Mouse (Mus musculus): ENCODE data around the gene Klhl36.

Gene Klhl36

DNA sequence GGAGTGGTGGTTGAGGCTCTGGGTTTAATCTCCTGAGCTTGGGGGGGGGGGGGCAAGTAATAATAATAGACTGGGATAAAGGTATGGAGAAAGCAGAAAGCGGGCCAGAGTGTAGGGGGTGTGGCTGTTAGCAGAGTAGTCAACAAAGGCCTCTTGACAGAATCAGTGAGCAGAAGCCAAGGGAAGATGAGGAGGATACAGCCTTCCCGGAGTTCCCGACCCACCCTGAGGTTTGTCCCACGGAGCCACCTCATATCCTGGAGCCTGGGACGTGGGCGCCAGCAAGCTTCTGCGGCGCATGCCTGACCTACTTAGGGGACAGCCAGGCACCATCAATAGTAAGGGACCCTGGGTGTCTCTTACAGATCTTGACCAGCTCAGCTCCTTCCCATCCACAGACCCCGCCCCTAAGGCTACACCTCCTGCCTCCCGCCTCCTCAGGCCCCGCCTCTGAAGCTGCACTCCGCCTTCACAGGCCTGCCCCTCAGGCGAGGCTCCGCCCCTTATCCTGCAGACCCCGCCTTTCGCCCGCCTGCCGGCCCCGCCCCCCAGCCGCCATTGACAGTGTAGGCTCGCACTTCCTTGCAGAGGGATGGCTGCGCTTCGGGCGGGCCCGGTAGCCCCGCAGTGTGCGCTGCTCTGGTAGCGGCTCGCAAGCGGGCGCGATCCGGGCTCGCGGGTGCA lies at the start of gene Klhl36:
Gene Klhl36, plus strand, starts transcription at position 561 of the 684 bp plus-strand sequence.
- peak; percentile 98 for DNase-seq (ENCODE audit: low spot score in 2 of 2)

DNA sequence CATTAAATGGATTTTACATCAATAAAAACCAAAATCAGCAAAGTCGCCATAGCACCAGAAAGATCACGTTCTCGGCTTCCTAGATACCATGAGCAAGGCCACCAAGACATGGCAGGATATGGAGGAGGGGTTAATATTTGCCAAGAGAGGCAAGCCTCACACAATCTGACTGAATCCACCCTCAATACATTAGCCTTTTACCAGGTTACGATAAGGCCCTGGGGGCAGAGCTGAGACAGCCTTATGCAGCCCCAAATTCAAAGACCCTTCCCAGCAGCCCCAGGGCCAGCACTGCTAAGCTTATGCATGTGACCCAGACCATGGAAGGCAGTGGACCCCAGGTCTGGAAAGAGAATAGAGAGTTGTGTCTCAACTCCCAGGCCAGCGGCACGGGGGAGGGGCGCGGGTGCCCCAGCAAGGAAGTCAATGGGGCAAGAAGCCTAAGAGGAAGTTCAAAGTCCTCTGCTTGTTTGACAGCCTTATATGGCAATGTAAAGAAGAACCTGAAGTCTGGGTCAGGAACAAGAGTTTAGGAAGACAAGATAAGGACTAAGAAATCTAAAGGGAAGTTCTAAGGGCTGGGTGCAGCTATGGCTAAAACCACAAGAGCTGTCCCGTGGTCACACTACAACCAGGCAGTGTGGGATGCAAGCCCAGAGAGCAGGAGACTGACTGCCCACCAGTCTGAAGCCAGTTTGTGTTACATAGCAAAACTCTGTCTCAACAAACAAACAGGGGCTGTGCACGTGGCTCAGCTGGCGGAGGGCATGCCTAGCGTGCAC lies 49.2 kb upstream of the Klhl36 start:
- DNase-seq (ENCODE audit: low spot score in 2 of 2), result no peak

DNA sequence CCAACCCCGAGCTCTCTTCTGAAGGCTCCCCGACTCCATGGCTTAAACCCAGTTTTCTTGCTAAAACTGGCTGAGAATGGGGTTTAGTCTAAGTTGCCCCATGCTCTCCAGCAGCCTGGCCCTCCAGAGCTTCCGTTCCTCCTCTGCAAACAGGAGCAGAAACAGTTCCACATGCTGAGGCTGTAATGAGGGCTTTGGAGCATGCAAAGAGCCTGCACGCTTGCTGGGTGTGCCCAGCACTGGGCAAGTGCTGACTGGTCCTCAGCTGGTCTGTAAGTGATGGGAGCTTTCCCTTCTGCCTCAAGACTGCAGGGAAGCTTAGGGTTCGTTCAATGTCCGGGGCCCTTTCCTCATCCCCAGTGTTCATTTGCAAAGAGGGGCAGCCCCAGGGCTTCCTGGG lies 45.8 kb upstream of the Klhl36 start:
- no peak for DNase-seq (ENCODE audit: low spot score in 2 of 2)

DNA sequence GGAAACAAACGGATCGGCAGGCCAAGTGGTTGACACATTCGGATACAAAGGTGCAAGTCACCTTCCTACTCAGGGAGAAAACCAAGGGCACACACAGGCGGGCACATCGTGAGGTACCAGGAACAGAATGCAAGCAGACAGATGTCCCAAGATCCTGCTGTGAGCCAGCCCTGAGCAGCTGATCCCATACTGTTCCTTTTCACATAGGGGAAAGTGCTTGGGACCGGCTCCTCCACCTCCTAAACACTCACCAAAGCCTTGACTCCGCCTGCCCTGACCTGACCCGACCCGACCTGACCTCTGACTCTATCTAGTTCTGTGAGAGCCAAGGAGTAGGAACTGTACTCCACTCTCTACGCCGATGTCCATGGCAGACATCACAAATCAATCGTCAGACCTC lies 44.6 kb upstream of the Klhl36 start:
- no peak for DNase-seq (ENCODE audit: low spot score in 2 of 2)

DNA sequence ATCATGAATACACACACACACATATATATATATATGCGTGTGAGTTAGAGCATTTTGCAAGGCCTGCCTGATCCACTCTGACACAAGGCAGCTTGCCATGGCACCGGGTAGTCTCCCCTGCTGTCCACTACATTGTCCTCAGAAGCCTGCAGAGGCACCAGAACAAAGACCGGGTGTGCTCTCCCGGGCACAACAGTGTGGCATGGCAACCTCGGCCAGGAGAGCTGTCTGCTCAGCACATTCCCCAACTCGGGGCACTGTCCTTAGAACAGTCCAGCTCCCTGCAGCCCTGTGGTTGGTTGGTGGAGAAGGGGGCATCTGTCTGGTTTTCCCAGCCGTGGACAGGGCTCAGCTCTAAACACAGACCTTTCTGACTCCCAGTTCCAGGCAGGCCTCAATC lies 42.8 kb upstream of the Klhl36 start:
- DNase-seq (ENCODE audit: low spot score in 2 of 2), result no peak

DNA sequence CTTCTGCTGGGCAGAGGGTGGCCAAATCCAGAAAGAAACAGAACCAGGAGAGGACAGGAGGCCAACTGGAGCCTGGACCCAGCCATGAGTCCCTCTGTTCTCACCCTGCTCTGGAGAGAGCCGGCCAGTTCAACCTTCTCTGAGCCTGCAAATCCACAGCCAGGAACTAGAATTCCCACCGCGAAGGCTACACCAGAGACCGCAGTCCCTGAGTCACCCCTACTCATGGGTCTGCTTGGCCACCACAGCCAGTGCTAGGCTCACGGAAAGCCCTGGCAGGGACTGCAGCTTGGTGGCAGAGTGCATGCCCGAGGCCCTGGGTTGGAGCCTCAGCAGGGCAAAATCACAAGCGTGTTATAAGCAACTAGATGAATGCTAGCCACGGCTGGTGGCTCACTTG lies 42.1 kb upstream of the Klhl36 start:
- DNase-seq (ENCODE audit: low spot score in 2 of 2), result no peak

DNA sequence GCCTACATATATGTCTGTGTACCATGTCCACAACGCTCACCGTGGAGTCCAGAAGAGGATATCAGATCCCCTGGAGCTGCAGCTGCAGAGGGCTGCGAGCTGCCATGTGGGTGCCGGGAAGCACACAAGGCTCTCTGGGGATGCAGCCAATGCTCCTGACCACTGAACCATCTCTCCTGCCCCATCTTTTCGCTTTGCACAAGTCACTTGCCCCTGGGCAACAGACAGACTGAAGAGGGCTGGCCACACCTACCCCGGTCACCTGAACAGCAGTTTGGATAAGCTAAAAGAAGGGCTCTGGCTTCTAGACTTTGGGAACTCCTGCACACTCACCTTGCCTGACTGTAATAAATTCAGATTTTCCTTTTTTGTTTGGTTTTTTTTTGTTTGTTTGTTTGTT lies 40.4 kb upstream of the Klhl36 start:
- DNase-seq (ENCODE audit: low spot score in 2 of 2), result no peak

DNA sequence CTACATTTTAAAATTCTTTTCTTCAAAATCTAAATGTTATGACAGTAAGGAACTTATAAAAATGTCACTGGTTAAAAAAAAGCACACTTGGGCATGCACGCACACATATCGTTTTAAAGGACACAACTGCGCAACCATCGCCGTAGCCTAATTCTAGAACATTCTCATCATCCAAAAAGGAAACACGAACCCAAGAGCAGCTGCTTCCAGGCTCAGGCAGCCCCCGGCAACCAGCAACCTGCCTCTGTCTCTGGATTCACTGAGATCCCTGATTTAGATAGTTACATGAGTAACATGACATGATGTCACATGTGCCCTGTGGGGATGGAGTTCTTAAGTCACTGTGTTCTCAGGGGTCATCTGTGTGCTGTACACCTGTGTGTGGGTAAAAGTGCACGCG lies 38.8 kb upstream of the Klhl36 start:
- DNase-seq (ENCODE audit: low spot score in 2 of 2), result no peak

DNA sequence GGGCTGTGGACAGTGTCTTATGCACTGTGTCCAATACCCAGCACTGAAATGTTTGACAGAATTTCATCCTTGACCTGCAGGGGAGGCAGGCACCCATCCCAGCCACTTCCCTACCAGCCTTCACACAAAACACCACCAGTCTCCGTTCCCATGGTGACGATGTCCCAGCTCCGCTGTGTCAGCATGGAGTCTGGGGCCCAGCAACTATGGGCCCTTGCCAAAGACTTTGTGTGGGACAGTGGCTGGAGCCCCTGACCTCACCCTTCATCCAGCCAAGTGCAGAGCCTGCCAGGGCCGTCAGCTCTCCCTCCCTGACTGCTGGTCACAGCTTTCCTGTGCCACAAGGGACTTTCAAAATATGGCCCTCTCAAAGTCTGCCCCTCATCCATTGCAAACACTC lies 38.0 kb upstream of the Klhl36 start:
- DNase-seq (ENCODE audit: low spot score in 2 of 2), result no peak

DNA sequence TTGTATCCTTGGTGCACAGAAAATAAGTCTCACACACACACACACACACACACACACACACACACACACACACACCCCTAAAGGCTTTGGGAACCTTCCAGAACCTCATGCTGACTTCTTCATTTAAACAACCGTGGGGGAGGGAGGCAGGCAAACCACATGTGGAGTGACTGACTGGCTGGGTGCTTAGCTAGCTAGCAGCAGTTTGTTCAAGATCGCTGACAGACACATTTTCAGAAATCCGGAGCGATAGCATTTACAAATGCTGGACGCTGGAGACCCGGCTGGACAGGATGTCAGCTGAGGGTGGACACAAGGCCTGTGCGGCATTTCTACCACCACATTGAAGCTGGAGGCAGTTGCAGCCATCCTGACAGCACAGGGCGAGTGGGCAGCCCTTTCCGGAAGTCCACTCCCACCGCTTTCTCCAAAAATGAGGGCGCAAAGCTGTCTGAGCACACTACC lies 37.2 kb upstream of the Klhl36 start:
- DNase-seq (ENCODE audit: low spot score in 2 of 2), result no peak

DNA sequence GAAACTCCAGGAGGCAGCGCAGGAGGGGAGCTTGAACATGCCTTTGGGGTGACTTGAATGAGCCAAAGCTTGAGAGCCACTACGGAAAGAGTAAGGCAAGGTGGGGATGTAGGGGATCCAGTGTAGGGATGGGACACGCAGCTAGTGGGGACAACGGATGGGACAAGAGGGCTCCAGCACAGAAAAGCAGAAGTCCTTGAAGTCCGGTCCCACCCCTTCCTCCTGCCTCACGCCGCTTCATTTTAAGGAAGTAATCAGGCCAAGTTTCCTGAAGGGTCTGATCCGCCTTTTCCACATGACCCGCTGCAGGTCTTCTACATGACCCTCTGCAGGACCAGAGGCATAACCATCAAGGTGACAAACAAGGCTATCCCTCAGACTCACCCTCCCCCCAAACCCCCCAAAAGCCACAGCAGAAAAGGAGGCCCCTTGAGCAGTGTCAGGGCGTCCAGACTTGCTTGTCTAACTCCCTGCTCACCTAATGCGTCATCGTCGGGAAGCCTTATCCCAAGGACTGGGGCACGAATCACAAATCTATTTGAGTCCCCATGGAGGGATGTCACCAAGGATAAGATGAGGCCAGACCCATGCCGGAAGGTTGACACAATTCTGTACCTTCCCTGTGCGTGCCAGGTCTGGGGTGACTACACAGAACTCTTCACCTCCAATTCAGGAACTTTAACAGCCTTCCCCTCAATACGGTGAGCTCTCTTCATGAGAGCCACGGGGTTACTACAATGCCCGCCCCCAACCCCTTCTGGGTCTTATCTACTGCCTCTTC lies 35.9 kb upstream of the Klhl36 start:
- DNase-seq (ENCODE audit: low spot score in 2 of 2), result no peak

DNA sequence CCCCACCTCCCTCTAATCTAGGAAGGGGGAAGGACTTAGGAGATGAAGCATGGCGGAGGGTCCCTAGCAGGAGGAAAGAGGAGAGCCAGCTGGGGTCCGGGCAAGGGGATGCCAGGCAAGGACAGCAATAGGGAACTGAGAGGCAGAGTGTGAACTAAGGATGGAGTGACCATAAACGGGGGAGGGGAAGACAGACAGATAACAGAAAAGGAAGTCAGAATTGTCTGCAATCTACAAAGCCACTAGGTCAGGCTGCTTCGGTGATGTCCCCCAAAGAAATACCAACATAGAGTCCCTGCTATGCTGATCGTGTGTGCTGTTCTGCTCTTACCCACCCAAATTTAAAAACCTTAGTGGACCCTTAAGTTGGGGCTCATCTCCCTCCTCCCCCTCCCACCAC lies 35.1 kb upstream of the Klhl36 start:
- no peak for DNase-seq (ENCODE audit: low spot score in 2 of 2)

DNA sequence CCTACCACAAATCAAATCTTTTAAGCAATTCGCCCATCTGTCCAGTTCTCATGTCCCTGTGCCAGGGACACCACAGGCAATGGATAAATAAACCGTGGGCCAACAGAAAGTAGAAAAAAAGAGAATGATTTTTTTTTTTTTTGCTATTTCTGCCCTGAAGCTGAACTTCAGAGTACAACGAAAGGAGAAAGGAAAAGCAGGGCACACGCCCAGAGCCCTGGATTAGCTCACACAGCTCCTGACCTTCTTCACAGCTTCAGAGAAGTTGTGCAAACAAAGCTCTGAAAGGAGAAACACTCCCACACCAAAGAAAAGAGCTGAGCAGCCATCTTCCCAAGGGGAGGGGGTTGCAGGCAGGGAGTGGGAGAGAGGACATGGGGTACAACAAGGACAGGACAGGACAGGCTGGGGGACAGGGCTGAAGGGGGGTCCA lies 34.3 kb upstream of the Klhl36 start:
- no peak for DNase-seq (ENCODE audit: low spot score in 2 of 2)

DNA sequence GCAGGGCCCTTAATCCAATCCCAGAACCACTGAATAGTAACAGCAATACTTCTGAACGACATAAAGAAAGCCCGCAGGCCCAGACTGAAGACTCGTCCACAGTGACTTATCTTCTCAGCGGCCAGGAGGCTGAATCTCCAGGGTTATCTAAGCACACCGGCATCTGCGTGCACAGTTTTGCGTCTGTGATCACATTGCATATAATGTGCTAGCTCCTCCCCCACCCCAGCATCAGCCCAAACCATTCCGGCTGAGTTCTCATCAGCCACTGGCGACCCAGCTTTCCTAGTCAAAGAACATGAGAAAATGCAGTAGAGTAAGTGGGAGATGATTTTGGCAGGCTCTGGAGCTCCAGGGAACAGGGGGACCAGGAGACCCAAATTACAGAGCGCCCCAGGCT lies 33.1 kb upstream of the Klhl36 start:
- DNase-seq (ENCODE audit: low spot score in 2 of 2), result no peak

DNA sequence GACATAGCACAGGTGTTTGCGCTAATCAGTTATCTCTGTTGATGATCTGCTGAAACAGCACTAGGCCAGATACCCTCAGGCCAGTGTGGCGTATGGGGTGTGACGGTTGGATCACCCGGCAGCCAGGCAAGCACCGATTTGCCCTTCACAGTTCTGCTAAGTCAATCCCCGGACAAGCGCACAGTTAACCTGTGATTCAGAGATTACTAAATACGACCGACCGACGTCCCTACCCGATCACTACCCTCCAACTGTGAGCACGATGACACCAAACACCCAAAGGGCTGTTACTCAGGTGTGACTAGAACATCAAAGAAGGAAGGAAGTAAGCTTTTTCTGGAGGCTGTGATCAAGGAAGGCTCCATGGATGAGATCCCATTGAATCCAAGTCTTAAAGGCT lies 32.6 kb upstream of the Klhl36 start:
- DNase-seq (ENCODE audit: low spot score in 2 of 2), result no peak

DNA sequence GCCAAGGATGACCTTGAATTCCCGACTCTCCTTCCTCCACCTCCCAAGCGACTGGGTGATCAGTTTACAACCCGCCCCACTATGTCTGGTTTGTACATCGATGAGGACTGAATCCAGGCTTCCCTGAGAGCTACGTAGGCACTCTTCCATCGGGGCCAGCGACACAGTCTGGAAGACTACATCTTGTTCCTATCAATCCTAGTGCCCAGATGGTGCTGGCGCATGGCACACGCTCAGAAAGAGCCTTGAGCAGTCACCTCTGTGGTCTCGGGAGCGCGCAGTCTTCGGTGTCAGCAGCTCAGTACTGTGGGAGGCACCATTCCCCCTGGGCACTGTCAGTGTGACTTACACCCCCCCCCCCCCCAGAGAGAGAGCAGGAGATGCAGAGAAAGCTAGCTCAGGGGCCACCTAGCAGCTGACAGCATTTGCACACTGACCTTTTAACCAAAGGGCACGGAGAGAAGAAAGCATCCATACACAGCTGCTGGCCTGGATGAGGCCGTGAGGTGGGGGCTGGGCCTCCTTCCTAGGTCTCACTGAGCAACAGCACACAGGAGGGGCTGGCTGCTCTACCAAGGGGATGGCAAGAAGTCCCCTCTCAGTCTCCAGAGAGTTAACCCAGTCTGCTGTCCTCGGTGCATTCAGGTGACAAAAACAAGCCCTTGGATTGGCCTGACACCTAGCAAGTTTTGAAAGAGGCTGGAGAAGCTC lies 32.0 kb upstream of the Klhl36 start:
- no peak for DNase-seq (ENCODE audit: low spot score in 2 of 2)

DNA sequence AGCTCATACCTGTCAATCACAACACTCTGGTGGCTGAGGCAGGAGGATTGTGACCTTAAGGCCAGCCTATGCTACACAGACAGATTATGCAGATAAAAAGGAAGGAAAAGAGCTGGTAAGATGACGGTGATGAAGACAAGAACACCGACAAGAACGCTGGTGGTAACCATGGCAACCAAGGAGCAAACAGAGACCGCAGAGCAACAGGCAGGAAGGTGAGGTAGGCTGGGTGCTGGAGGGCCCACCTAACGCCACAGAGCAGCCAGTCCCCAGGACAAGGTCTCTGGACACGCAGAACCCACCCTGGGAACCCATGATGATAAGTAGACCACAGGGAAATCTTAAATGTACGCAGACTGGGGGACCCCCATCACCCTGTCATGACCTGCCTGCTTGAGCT lies 31.5 kb upstream of the Klhl36 start:
- DNase-seq (ENCODE audit: low spot score in 2 of 2), result no peak

DNA sequence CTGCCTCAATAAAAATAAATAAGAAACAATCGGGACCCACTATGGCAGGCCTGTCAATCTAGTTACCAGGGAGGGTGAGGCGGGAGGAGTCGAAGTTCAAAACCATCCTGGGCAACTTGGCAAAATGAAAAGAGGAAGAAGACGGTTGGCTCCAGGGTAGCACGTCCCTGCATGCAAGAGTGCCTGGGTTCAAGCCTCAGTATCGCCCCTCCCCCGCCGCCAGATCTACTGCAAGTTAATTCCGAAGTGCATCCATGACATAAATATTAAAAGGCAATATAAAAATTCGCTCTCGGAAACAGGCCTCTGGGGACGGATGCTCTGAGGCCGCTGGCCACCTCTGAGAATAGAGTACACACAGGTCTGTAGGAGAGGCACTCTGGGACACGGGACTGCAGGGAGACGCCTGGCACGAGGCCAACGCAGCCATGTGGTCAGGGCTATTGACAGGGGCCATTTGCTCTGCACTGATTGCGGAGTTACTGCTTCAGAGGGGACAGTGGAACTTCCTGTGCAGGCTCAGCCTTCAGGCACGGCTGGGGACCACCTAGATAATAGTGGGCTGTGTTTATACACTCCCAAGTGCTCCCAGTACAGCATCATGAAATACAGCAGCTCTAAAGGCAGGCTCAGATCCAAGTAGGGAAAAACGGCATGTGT lies 30.6 kb upstream of the Klhl36 start:
- peak; percentile 61 to 76 for DNase-seq (ENCODE audit: low spot score in 2 of 2)

DNA sequence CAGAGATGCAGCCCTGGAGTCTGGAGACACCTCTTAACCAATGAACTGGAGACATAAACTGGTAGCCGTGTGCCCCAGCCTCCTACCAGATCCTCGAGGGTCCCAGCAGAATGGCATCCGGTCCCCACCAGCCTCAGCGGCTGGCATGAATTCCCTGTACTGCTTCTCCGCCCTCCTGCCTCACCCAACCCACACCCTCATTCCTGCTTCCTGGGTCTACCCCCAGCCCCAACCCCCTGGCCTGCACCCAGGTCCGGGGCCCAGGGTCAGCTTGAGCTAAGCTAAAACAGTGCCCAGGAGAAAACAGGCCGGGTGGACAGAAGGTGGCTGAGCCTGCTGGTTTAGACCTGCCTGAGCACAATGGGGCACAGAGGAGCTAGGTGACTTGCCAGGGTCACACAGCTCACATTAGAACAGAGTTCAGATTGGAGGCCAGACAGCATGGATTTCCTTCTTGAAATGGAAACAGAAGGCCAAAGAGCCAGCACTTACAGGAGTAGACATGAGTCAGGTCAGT lies 29.9 kb upstream of the Klhl36 start:
- DNase-seq (ENCODE audit: low spot score in 2 of 2), result no peak

DNA sequence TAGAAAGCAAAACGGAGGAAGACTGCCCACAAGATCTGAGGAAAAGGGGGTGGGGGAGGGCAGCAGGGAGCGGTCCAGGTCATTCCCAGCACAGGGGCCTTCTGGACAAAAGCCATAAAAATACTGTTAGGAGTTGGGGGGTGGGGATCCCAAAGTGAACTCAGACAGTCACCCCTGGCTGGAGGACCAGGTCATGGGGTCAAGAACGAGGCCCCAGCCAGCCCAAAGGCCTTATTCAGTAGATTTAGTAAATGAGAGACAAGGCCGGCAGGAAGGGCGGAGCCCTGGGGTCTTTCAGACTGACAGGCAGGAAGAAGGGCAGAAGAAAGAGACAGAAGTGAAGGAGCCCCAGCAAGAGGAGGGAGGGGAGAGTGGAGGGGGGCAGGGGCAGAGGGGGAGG lies 29.1 kb upstream of the Klhl36 start:
- DNase-seq (ENCODE audit: low spot score in 2 of 2), result no peak

DNA sequence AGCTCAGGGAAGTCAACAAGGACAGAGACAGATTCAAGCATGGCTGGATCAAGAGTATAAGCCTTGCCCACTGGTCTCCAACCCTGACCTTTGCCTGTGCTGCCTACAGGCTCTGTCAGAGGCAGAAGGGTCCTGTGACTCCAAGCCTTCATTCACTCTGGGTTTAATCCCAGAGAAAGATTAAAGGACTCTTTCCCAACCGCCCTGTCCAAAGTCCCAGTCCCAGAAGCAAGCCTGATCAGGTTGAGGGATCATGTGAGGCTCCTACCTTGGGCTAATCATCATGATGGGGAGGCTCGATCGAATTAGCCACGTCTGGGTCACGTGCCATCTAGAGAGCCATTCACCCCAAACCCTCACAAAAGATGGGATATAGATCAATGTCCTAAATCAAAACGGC lies 27.4 kb upstream of the Klhl36 start:
- DNase-seq (ENCODE audit: low spot score in 2 of 2), result no peak

All from urinary bladder, postnatal 4 days (tissue).